Mouse (Mus musculus): ENCODE measurements around the gene Maff. TPM values are rescaled to one million over a fixed set of nuclear protein-coding genes. Genes with fewer than 3 reads are reported as not detected.
A peak's percentile ranks its signal among the peaks of the same experiment; 100 is the strongest.

Maff gene
- polyA plus RNA-seq, 1 experiment from 2014 or later = 0.97 TPM

GRCm38 (mm10) chr15:79388171-79388570 is 41.8 kb downstream of the Maff start:
- Histone ChIP-seq H3K4me3 (no peak overlapping the region), H3K27ac (replicated peaks) (no peak overlapping the region), H3K9ac (replicated peaks) (no peak overlapping the region), H3K9me3 (no peaks in the 10 kb centered on the region), H3K27me3 (no peaks in the 10 kb centered on the region), H3K4me1 (peaks cover 14% of the 10 kb centered on the region), H3K4me2 (replicated peaks) (no peak overlapping the region), H3K36me3 (no peaks in the 10 kb centered on the region)
- no peak for ATAC-seq (ENCODE audit: low FRiP score, low read depth)
- WGBS = 86% methylated on average over 6 of the region's 6 CpGs

GRCm38 (mm10) chr15:79390434-79390833 is 44.0 kb downstream of the Maff start:
- Histone ChIP-seq H3K36me3 (no peaks in the 10 kb centered on the region), H3K4me3 (no peak overlapping the region), H3K4me1 (peaks cover 25% of the 10 kb centered on the region), H3K4me2 (replicated peaks) (no peak overlapping the region), H3K27me3 (no peaks in the 10 kb centered on the region), H3K9ac (replicated peaks) (no peak overlapping the region), H3K9me3 (no peaks in the 10 kb centered on the region), H3K27ac (replicated peaks) (no peak overlapping the region)
- ATAC-seq (ENCODE audit: low FRiP score, low read depth) = no peak
- WGBS = 88% methylated on average over 6 of the region's 6 CpGs

GRCm38 (mm10) chr15:79391447-79392093 is 45.1 kb downstream of the Maff start:
- Histone ChIP-seq H3K27ac (replicated peaks) (no peak overlapping the region), H3K27me3 (no peaks in the 10 kb centered on the region), H3K4me1 (peaks cover 25% of the 10 kb centered on the region), H3K9ac (replicated peaks) (no peak overlapping the region), H3K4me2 (replicated peaks) (no peak overlapping the region), H3K36me3 (no peaks in the 10 kb centered on the region), H3K4me3 (no peak overlapping the region), H3K9me3 (no peaks in the 10 kb centered on the region)
- ATAC-seq (ENCODE audit: low FRiP score, low read depth) = no peak
- WGBS = 53% methylated on average over 7 of the region's 7 CpGs

- Histone ChIP-seq H3K9me3 (no peaks in the 10 kb centered on the region), H3K9ac (replicated peaks) (no peak overlapping the region), H3K4me3 (no peak overlapping the region), H3K27ac (replicated peaks) (no peak overlapping the region), H3K4me2 (replicated peaks) (no peak overlapping the region), H3K27me3 (no peaks in the 10 kb centered on the region), H3K36me3 (no peaks in the 10 kb centered on the region), H3K4me1 (peaks cover 25% of the 10 kb centered on the region)
- WGBS = 82% methylated on average over 5 of the region's 5 CpGs
- no peak for ATAC-seq (ENCODE audit: low FRiP score, low read depth)
These were observed 46.1 kb downstream of the Maff start for GRCm38 (mm10) chr15:79392527-79392926.

GRCm38 (mm10) chr15:79393101-79393500 is 46.7 kb downstream of the Maff start:
- Histone ChIP-seq H3K4me3 (no peak overlapping the region), H3K9me3 (no peaks in the 10 kb centered on the region), H3K27me3 (no peaks in the 10 kb centered on the region), H3K4me1 (peaks cover 25% of the 10 kb centered on the region), H3K9ac (replicated peaks) (no peak overlapping the region), H3K4me2 (replicated peaks) (no peak overlapping the region), H3K36me3 (no peaks in the 10 kb centered on the region), H3K27ac (replicated peaks) (0 out of 2 replicates have a peak overlapping the region, but pooled peaks have one; percentile 6)
- ATAC-seq (ENCODE audit: low FRiP score, low read depth) = no peak
- 75% methylated on average over 6 of the region's 6 CpGs for WGBS

- no peaks in the 10 kb centered on the region for H3K36me3 ChIP-seq
- H3K27ac ChIP-seq (replicated peaks) = no peak overlapping the region
- H3K9me3 ChIP-seq = no peaks in the 10 kb centered on the region
- H3K4me1 ChIP-seq = peaks cover 25% of the 10 kb centered on the region
- ATAC-seq (ENCODE audit: low FRiP score, low read depth) = no peak
- H3K4me3 ChIP-seq = no peak overlapping the region
- no peaks in the 10 kb centered on the region for H3K27me3 ChIP-seq
- H3K9ac ChIP-seq (replicated peaks) = no peak overlapping the region
- H3K4me2 ChIP-seq (replicated peaks) = no peak overlapping the region
- WGBS = 84% methylated on average over 4 of the region's 4 CpGs
These were observed 48.4 kb downstream of the Maff start for GRCm38 (mm10) chr15:79394842-79395241.

- no peak overlapping the region for H3K27ac ChIP-seq (replicated peaks)
- no peaks in the 10 kb centered on the region for H3K36me3 ChIP-seq
- no peak overlapping the region for H3K9ac ChIP-seq (replicated peaks)
- H3K9me3 ChIP-seq = no peaks in the 10 kb centered on the region
- WGBS = 94% methylated on average over 6 of the region's 6 CpGs
- no peaks in the 10 kb centered on the region for H3K27me3 ChIP-seq
- H3K4me1 ChIP-seq = peaks cover 26% of the 10 kb centered on the region
- no peak overlapping the region for H3K4me2 ChIP-seq (replicated peaks)
- ATAC-seq (ENCODE audit: low FRiP score, low read depth) = no peak
- no peak overlapping the region for H3K4me3 ChIP-seq
These were observed 48.9 kb downstream of the Maff start for GRCm38 (mm10) chr15:79395281-79395680.

- Histone ChIP-seq H3K4me1 (peaks cover 38% of the 10 kb centered on the region), H3K9ac (replicated peaks) (no peak overlapping the region), H3K27me3 (no peaks in the 10 kb centered on the region), H3K9me3 (no peaks in the 10 kb centered on the region), H3K36me3 (no peaks in the 10 kb centered on the region), H3K27ac (replicated peaks) (no peak overlapping the region), H3K4me3 (no peak overlapping the region), H3K4me2 (replicated peaks) (no peak overlapping the region)
- no peak for ATAC-seq (ENCODE audit: low FRiP score, low read depth)
- WGBS = 86% methylated on average over 11 of the region's 11 CpGs
These were observed 50.3 kb downstream of the Maff start for GRCm38 (mm10) chr15:79396736-79397135.

GRCm38 (mm10) chr15:79399231-79400052 is 53.0 kb downstream of the Maff start:
- no peak for ATAC-seq (ENCODE audit: low FRiP score, low read depth)
- H3K27me3 ChIP-seq = peaks cover 7% of the 10 kb centered on the region; the same call in 1 of the 2 replicates
- no peaks in the 10 kb centered on the region for H3K9me3 ChIP-seq
- no peak overlapping the region for H3K4me2 ChIP-seq (replicated peaks)
- H3K27ac ChIP-seq (replicated peaks) = no peak overlapping the region
- no peaks in the 10 kb centered on the region for H3K36me3 ChIP-seq
- 89% methylated on average over 14 of the region's 14 CpGs for WGBS
- H3K4me1 ChIP-seq = peaks cover 27% of the 10 kb centered on the region
- no peak overlapping the region for H3K4me3 ChIP-seq
- H3K9ac ChIP-seq (replicated peaks) = no peak overlapping the region; the same call in 1 of the 2 replicates

GRCm38 (mm10) chr15:79400134-79400974 is 53.9 kb downstream of the Maff start:
- H3K27me3 ChIP-seq = peaks cover 12% of the 10 kb centered on the region; the same call in 1 of the 2 replicates
- no peaks in the 10 kb centered on the region for H3K36me3 ChIP-seq
- WGBS = 75% methylated on average over 6 of the region's 6 CpGs
- peaks cover 27% of the 10 kb centered on the region for H3K4me1 ChIP-seq
- no peak overlapping the region; the same call in 1 of the 2 replicates for H3K9ac ChIP-seq (replicated peaks)
- H3K27ac ChIP-seq (replicated peaks) = 0 out of 2 replicates have a peak overlapping the region, but pooled peaks have one; percentile 26
- no peak overlapping the region for H3K4me3 ChIP-seq
- H3K9me3 ChIP-seq = no peaks in the 10 kb centered on the region
- H3K4me2 ChIP-seq (replicated peaks) = no peak overlapping the region
- ATAC-seq (ENCODE audit: low FRiP score, low read depth) = no peak

GRCm38 (mm10) chr15:79400975-79401365 is 54.5 kb downstream of the Maff start:
- no peak for ATAC-seq (ENCODE audit: low FRiP score, low read depth)
- Histone ChIP-seq H3K4me1 (peaks cover 27% of the 10 kb centered on the region), H3K36me3 (no peaks in the 10 kb centered on the region), H3K27me3 (peaks cover 12% of the 10 kb centered on the region; the same call in 1 of the 2 replicates), H3K4me2 (replicated peaks) (peak overlapping the region; percentile 72; the same call in 1 of the 2 replicates), H3K9ac (replicated peaks) (no peak overlapping the region; the same call in 1 of the 2 replicates), H3K9me3 (no peaks in the 10 kb centered on the region), H3K4me3 (no peak overlapping the region), H3K27ac (replicated peaks) (0 out of 2 replicates have a peak overlapping the region, but pooled peaks have one; percentile 26)
- 51% methylated on average over 7 of the region's 7 CpGs for WGBS
